Mouse (Mus musculus): ENCODE measurements at regions not wholly inside any gene's neighbourhood (a gene's known extent, or its start where the extent isn't known, plus 50 kb on each side); places are given as distances from the start of the nearest gene placed in this dataset.
A peak's percentile ranks its signal among the peaks of the same experiment; 100 is the strongest.

DNA sequence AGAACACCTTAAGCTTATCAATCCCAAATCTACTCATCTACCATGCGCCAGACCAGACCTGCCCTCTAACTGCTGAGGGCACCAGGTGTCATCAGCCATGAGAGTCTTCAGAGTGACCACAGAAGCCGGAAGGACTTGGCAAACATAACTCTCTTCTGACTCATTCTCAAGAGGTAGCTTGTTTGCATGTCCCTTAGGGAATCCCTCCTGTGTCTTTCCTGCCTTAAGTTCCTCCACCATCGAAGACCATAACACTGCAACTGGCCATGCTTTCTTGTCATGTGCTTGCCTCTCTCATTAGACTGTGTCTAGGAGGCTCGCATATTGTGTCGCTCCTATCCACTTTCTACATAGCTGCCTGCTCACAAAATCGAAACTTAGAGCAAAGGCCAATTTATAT, 226.1 kb upstream of the Ncam1 start:
- no peak for DNase-seq (ENCODE audit: low spot score)

- no peak for DNase-seq (ENCODE audit: low spot score)
These were observed 214.9 kb upstream of the Ncam1 start for GRCm38 (mm10) chr9:50013602-50014001.

DNA sequence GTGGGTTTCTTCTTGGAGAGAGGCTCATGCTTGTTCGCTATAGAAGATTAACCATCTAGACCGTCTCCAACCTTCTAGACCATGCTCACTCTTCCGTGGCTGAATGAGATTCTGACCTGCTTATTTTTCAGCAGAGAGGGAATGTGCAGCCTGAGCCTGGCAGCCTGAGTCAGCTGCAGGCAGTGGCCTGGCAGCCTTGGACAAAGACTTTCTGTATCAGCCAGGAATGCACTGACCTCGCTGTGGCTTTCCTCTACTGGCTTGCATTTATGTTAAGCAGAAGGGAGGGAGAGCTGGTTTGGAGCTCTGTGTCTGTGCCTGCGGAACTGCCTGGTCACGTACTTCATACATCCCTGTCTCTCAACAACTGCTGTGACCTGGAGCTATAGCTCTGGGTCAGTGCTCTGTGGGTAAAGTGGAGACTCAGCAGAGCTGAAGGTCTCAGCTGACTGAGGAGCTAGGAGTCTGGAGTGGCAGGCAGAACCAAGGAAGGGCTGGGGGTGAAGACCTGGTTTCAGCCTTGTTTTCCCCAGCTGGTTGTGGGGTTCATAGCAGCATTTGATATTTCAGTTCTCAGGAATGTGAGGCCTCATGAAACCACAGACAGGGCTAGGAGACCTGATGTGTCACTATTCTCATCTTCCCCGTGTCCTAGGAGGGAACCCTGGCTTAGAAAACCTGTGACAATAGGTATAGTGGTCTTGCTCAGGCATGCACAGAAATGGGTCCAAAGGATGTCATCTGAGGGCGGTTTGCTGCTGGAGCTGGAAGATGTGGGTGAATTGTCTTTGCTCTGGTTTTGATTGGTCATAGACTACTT, 207.2 kb upstream of the Ncam1 start:
- DNase-seq (ENCODE audit: low spot score): peak; percentile 73

DNA sequence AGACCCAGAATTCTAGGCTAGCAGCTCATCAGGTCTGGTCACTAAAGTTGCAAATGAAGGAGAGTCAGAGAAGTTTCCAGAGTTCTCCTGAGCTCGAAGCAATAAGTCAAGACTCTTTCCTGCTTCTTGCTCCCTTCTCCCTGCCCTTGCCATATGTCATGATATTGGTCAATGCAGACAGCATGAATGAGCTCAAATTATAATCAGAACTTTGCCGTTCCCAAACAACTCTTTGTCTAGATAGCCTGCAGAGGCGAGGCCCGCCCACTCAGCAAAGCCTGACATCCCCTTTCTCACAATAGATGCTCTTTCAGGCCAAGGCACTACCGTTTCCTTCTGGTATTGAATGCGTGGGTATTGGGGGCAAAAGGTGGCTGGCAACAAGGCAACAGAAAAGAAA, 204.0 kb upstream of the Ncam1 start:
- no peak for DNase-seq (ENCODE audit: low spot score)

GRCm38 (mm10) chr9:50000497-50001404, 202.0 kb upstream of the Ncam1 start:
- DNase-seq (ENCODE audit: low spot score): no peak

GRCm38 (mm10) chr9:49999970-50000369, 201.2 kb upstream of the Ncam1 start:
- no peak for DNase-seq (ENCODE audit: low spot score)

DNA sequence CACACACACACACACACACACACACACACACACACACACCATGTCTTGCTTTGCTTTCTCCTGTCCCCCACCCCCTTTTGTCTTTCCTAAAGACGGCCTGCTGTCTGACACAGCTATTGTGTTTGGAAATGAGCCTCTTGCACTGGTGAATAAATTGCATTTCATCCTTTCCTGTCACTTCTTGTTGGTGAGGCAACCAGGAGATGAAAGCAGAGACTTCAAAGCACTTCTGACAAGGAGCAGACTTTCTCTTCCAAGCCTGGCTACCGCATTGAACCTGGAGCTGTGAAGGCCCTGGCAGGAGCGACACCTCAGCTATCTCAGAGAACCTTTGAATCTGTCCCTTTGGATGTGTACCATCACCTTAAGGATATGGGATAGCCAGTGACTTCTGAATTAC, 199.4 kb upstream of the Ncam1 start:
- no peak for DNase-seq (ENCODE audit: low spot score)

DNA sequence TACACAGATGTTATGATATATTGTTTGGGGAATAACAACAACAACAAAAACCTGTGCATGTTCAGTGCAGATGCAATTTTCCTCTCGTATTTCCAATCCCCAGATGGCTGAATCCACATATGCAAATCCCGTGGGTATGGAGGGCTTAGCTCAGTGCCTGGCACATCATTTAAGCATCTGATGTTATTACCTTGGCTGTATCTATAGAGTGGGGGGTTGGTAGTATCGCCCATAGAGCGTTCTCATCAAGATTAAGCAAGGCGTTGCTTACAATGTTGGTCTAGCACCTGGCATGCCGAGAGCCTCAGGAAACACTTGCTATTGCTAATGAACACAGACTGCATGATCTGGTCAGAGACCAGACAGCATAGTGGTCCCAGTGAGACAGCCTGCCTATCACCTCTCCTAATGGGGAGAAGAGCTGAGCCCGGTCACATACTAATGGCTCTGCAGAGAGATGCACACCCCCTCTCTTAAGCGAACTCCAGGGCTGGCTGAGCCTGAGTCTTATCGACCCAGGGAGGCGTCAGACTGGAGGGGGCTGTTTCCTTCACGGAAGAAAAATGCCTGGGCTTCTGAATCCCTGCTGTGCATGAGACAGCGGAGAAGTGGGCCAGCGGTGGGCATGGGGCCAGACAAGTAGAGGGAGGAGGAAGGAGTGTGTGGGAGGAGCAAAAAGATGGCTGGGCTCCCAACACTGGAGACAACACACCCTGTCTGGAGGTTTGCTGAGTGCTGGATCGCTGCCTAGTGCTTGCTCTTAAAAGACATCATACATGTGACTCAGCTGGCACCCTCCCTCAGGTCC, 190.9 kb upstream of the Ncam1 start:
- DNase-seq (ENCODE audit: low spot score): no peak

- DNase-seq (ENCODE audit: low spot score): no peak
These were observed 189.3 kb upstream of the Ncam1 start for GRCm38 (mm10) chr9:49988064-49988463.

GRCm38 (mm10) chr9:49987481-49987880, 188.8 kb upstream of the Ncam1 start:
- DNase-seq (ENCODE audit: low spot score): no peak

GRCm38 (mm10) chr9:49980344-49981207, 181.9 kb upstream of the Ncam1 start:
- DNase-seq (ENCODE audit: low spot score): peak; percentile 43

DNA sequence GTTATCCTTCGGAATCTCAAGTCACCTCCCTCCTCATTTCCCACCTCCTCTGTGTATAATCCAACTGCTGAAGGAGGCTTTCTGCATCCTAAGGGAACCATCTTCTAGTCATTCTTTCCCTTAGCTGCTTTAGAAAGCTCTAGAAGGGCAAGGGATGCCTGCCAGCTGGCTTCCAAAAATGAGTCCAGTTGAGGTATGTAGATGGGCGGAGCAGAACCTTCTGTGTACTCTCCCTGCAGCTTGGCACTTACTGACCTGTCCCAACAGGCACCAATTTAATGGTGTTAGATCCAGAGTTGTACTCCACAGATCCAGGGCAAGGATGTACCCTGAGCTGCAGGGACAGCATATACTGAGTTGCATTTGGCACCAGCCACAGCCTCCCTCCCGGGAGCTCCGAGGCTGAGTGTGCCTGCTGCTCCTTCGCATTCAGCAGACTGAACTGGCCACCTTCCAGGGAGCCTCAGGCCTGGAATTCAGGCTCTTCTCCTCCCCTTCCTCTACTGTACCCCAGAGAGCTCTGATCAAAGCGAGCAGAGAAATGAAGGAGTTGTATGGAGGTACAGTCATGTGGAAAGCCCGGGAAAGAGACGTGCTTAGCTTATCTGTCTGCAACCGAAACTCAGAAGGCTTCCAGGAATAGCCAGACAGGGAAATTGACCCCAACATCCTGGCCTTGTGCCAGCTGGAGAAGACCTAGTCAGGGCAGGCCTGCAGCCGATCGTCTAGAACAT, 177.4 kb upstream of the Ncam1 start:
- DNase-seq (ENCODE audit: low spot score): no peak

GRCm38 (mm10) chr9:49973974-49974495, 175.3 kb upstream of the Ncam1 start:
- no peak for DNase-seq (ENCODE audit: low spot score)

DNA sequence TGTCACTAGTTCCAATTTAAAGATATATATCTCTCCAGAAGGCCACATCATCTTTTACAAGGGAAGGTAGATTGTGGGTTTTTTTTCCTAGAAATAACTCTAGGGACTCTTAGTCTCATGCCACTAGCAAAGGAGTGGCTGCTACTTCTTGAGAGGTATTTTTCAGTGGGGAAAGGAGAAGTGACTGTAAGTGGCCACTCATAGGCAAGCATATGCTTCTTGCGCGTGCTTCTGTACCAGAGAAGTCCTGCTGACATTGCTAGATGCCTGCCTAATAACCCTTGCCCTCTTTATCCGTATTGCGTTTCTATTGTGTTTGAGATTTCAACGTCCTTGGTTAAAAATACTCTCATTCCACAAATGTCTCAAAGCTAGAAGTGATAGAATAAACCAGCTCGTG, 170.7 kb upstream of the Ncam1 start:
- no peak for DNase-seq (ENCODE audit: low spot score)

- no peak for DNase-seq (ENCODE audit: low spot score)
These were observed 165.9 kb upstream of the Ncam1 start for GRCm38 (mm10) chr9:49964666-49965065.

- DNase-seq (ENCODE audit: low spot score): peak; percentile 81
These were observed 163.9 kb upstream of the Ncam1 start for GRCm38 (mm10) chr9:49962561-49963071.

DNA sequence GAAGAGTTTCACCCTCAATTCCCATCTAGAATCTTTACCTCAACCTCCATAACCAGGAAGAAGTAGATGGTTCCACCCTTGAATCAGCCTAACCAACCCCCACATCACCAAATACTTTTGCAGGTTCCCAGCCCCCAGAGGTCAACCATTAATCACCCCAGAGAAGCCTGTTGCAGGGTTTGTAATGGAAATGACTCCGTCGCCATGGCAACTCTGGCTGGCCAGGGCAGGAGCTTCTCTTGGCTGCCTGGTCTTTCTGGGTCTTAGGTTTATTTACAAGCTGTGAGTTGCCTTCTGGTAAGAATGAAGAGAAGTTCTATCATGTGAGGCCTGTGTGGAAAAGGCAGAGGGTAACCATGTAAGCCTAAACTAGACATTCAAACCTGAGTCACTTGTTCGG, 163.2 kb upstream of the Ncam1 start:
- peak; percentile 94 for DNase-seq (ENCODE audit: low spot score)

- DNase-seq (ENCODE audit: low spot score): peak; percentile 27
These were observed 162.6 kb upstream of the Ncam1 start for GRCm38 (mm10) chr9:49961329-49961728.

GRCm38 (mm10) chr9:49959987-49960386, 161.3 kb upstream of the Ncam1 start:
- DNase-seq (ENCODE audit: low spot score): no peak

DNA sequence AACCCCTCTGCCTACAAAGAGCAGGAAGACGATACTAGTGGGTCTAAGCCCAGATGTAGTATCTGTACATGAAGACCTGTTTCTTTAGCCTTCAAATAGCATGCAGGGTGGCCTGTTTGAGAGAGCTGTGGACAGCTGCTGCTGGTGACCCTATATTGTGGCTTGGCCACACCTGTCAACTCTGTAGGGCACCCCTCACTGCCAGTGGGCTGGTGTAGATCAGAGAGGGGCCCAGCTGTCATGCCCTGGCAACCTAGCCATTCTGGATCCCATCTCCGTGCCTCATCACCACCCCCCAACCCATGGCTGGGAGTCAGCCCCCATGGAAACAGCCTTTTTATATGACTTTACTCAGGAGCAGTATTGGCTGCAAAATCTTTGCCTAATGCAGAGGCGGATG, 160.2 kb upstream of the Ncam1 start:
- DNase-seq (ENCODE audit: low spot score): no peak

Measured in embryo, embryonic 10.5 days (tissue).